Mouse (Mus musculus) layer of hippocampus, adult 2 months (tissue): ENCODE measurements around the gene Prdm16. TPM values are rescaled to one million over a fixed set of nuclear protein-coding genes. Genes with fewer than 3 reads are reported as not detected.

Experiments
- DNase-seq, 2 experiments: peaks; one replicate each; pipeline ENCODE4 v3.0.0; 2022; ENCODE audit warnings: low spot score in 2 of 2
- H3K27ac ChIP-seq: fragments of 200-600 bp; 2 replicates; pipeline ENCODE4 v1.8.1; 2022
- H3K4me3 ChIP-seq: fragments of 200-600 bp; 2 replicates; pipeline ENCODE4 v1.8.1; 2022; ENCODE audit warnings: mild to moderate bottlenecking
- CTCF ChIP-seq: fragments of 200-600 bp; conservative IDR thresholded peaks from 2 replicates; pipeline ENCODE4 v1.8.1; 2022; ENCODE audit warnings: antibody characterized with exemption, mild to moderate bottlenecking, moderate library complexity
- total RNA-seq, 2 experiments: library from RNA; stranded (reverse); gene quantifications; 2 replicates each; pipeline ENCODE4 v1.2.3; 2021

Prdm16 gene
- total RNA-seq, 2 experiments from 2014 or later = 10.8 to 11.5 TPM

- Histone ChIP-seq H3K27ac (no peak overlapping the region), H3K4me3 (no peak overlapping the region)
- DNase-seq = no peak
- TF ChIP-seq CTCF = peak; percentile 80
These were observed 217.7 kb downstream of the Prdm16 start for GRCm38 (mm10) chr4:154418993-154419392.

GRCm38 (mm10) chr4:154418327-154418744, 218.3 kb downstream of the Prdm16 start:
- DNase-seq = no peak
- no peak for TF ChIP-seq CTCF
- Histone ChIP-seq H3K27ac (no peak overlapping the region), H3K4me3 (no peak overlapping the region)

- Histone ChIP-seq H3K27ac (no peak overlapping the region), H3K4me3 (no peak overlapping the region)
- no peak for TF ChIP-seq CTCF
- DNase-seq = no peak
These were observed 219.9 kb downstream of the Prdm16 start for GRCm38 (mm10) chr4:154416728-154417127.

GRCm38 (mm10) chr4:154414885-154415284, 221.8 kb downstream of the Prdm16 start:
- TF ChIP-seq CTCF = no peak
- no peak for DNase-seq
- no peak overlapping the region for H3K27ac ChIP-seq
- H3K4me3 ChIP-seq = no peak overlapping the region

GRCm38 (mm10) chr4:154410559-154410958, 226.1 kb downstream of the Prdm16 start:
- no peak for DNase-seq
- Histone ChIP-seq H3K27ac (no peak overlapping the region; the same call in 1 of the 2 replicates), H3K4me3 (no peak overlapping the region)
- no peak for TF ChIP-seq CTCF

GRCm38 (mm10) chr4:154409841-154410240, 226.8 kb downstream of the Prdm16 start:
- H3K27ac ChIP-seq = peak overlapping the region; percentile 28; the same call in 1 of the 2 replicates
- no peak for DNase-seq
- H3K4me3 ChIP-seq = no peak overlapping the region; the same call in 1 of the 2 replicates
- no peak for TF ChIP-seq CTCF

GRCm38 (mm10) chr4:154409237-154409721, 227.4 kb downstream of the Prdm16 start:
- peak overlapping the region; percentile 48; the same call in 1 of the 2 replicates for H3K27ac ChIP-seq
- no peak for TF ChIP-seq CTCF
- no peak overlapping the region; the same call in 1 of the 2 replicates for H3K4me3 ChIP-seq
- DNase-seq = peak; percentile 42 to 43

GRCm38 (mm10) chr4:154402948-154403347, 233.7 kb downstream of the Prdm16 start:
- H3K27ac ChIP-seq = peak overlapping the region; percentile 67
- no peak for TF ChIP-seq CTCF
- H3K4me3 ChIP-seq = no peak overlapping the region
- no peak for DNase-seq

GRCm38 (mm10) chr4:154401982-154402932, 234.4 kb downstream of the Prdm16 start:
- peak overlapping the region; percentile 67 for H3K27ac ChIP-seq
- TF ChIP-seq CTCF = no peak
- H3K4me3 ChIP-seq = no peak overlapping the region
- DNase-seq = no peak

GRCm38 (mm10) chr4:154401379-154401778, 235.3 kb downstream of the Prdm16 start:
- H3K4me3 ChIP-seq = no peak overlapping the region
- peak overlapping the region; percentile 67; the same call in 1 of the 2 replicates for H3K27ac ChIP-seq
- no peak for TF ChIP-seq CTCF
- DNase-seq = peak in 1 of 2 experiments; percentile 23

- H3K4me3 ChIP-seq = no peak overlapping the region
- no peak for TF ChIP-seq CTCF
- no peak for DNase-seq
- peak overlapping the region; percentile 67; the same call in 1 of the 2 replicates for H3K27ac ChIP-seq
These were observed 236.2 kb downstream of the Prdm16 start for GRCm38 (mm10) chr4:154400256-154401171.

- no peak overlapping the region for H3K4me3 ChIP-seq
- DNase-seq = no peak
- no peak for TF ChIP-seq CTCF
- H3K27ac ChIP-seq = peak overlapping the region; percentile 53; the same call in 1 of the 2 replicates
These were observed 237.0 kb downstream of the Prdm16 start for GRCm38 (mm10) chr4:154399634-154400033.
